Mouse (Mus musculus): ENCODE measurements around the gene Gm765.

Gm765 gene

GRCm38 (mm10) chr6:98221970-98222369 lies 120.6 kb downstream of the Gm765 start:
- DNase-seq (ENCODE audit: low read depth, low spot score): no peak

- no peak for DNase-seq (ENCODE audit: low read depth, low spot score)
Measured at GRCm38 (mm10) chr6:98212225-98212624, 130.3 kb downstream of the Gm765 start.

- no peak for DNase-seq (ENCODE audit: low read depth, low spot score)
Measured at GRCm38 (mm10) chr6:98210237-98210636, 132.3 kb downstream of the Gm765 start.

- DNase-seq (ENCODE audit: low read depth, low spot score): no peak
Measured at GRCm38 (mm10) chr6:98208051-98208450, 134.5 kb downstream of the Gm765 start.

- DNase-seq (ENCODE audit: low read depth, low spot score): no peak
Measured at GRCm38 (mm10) chr6:98198706-98199105, 143.8 kb downstream of the Gm765 start.

GRCm38 (mm10) chr6:98190745-98191442 lies 151.7 kb downstream of the Gm765 start:
- DNase-seq (ENCODE audit: low read depth, low spot score): no peak

Measured in CD4-positive helper T cell, adult 2 months (primary cell).